ENCODE assay signal across 26 mouse cellular contexts in genomic region chr7:84800966-84801365, GRCm38 (mm10). TPM values are rescaled to one million over a fixed set of nuclear protein-coding genes. Genes with fewer than 3 reads are reported as not detected.
DNase-seq lines count a peak whose midpoint lies in the region; ATAC-seq lines count a peak whose summit lies in the region.
"Had no signal": no experiment of that assay in that cellular context is flagged by ENCODE, and none has a peak within 500 bp of the region (broad histone marks: within the 10 kb centered on the region; RNA-seq: fewer than 3 reads in every experiment).

No protein-coding gene starts in this region.

- no peaks in the 10 kb centered on the region for H3K9me3 ChIP-seq in hindbrain, embryonic 15.5 days
- no peaks in the 10 kb centered on the region for H3K9me3 ChIP-seq in hindbrain, embryonic 13.5 days
- no peaks in the 10 kb centered on the region for H3K9me3 ChIP-seq in kidney, embryonic 14.5 days (ENCODE audit: control insufficient read depth, low read length)
- H3K9me3 ChIP-seq in midbrain, embryonic 13.5 days = no peaks in the 10 kb centered on the region
- no peaks in the 10 kb centered on the region for H3K9me3 ChIP-seq in midbrain, embryonic 10.5 days (replicated peaks)
- no peaks in the 10 kb centered on the region for H3K9me3 ChIP-seq in neural tube, embryonic 15.5 days (replicated peaks)
- H3K9me3 ChIP-seq: forebrain, embryonic 10.5 days; forebrain, embryonic 13.5 days; G1E; heart, embryonic 15.5 days had no signal

- ATAC-seq in hindbrain, embryonic 15.5 days (ENCODE audit: low FRiP score, low read depth) = no peak
- ATAC-seq in hindbrain, embryonic 13.5 days (ENCODE audit: low FRiP score) = no peak
- peak; percentile 60 for ATAC-seq in kidney, embryonic 14.5 days (ENCODE audit: low FRiP score, low TSS enrichment)
- ATAC-seq in midbrain, embryonic 13.5 days = peak; percentile 30; the same call in 1 of the 2 replicates
- ATAC-seq in neural tube, embryonic 15.5 days (ENCODE audit: low FRiP score) = no peak
- ATAC-seq: forebrain, embryonic 13.5 days; forebrain, embryonic 16.5 days; Patski had no signal

- no peak overlapping the region for H3K4me3 ChIP-seq in hindbrain, embryonic 15.5 days
- no peak overlapping the region for H3K4me3 ChIP-seq in hindbrain, embryonic 13.5 days
- no peak overlapping the region for H3K4me3 ChIP-seq in kidney, embryonic 14.5 days (ENCODE audit: low read length)
- H3K4me3 ChIP-seq in midbrain, embryonic 13.5 days (replicated peaks) = no peak overlapping the region
- H3K4me3 ChIP-seq in midbrain, embryonic 10.5 days = no peak overlapping the region
- H3K4me3 ChIP-seq in neural tube, embryonic 15.5 days (replicated peaks) = no peak overlapping the region
- H3K4me3 ChIP-seq: forebrain, embryonic 10.5 days; forebrain, embryonic 13.5 days; heart, embryonic 15.5 days had no signal

- no peaks in the 10 kb centered on the region; the same call in 1 of the 2 replicates for H3K4me1 ChIP-seq in hindbrain, embryonic 15.5 days (replicated peaks)
- H3K4me1 ChIP-seq in hindbrain, embryonic 13.5 days (replicated peaks) = no peaks in the 10 kb centered on the region
- no peaks in the 10 kb centered on the region for H3K4me1 ChIP-seq in kidney, embryonic 14.5 days (ENCODE audit: control insufficient read depth, insufficient read depth, low read length)
- no peaks in the 10 kb centered on the region for H3K4me1 ChIP-seq in midbrain, embryonic 13.5 days (replicated peaks)
- H3K4me1 ChIP-seq in midbrain, embryonic 10.5 days = no peaks in the 10 kb centered on the region
- H3K4me1 ChIP-seq in neural tube, embryonic 15.5 days = peaks cover 4% of the 10 kb centered on the region; the same call in 1 of the 2 replicates
- H3K4me1 ChIP-seq: forebrain, embryonic 13.5 days; heart, embryonic 15.5 days had no signal

- no peaks in the 10 kb centered on the region for H3K36me3 ChIP-seq in hindbrain, embryonic 15.5 days
- no peaks in the 10 kb centered on the region for H3K36me3 ChIP-seq in hindbrain, embryonic 13.5 days
- H3K36me3 ChIP-seq in kidney, embryonic 14.5 days (ENCODE audit: control insufficient read depth, insufficient read depth, low read length) = no peaks in the 10 kb centered on the region
- no peaks in the 10 kb centered on the region for H3K36me3 ChIP-seq in midbrain, embryonic 13.5 days
- H3K36me3 ChIP-seq in midbrain, embryonic 10.5 days = no peaks in the 10 kb centered on the region
- no peaks in the 10 kb centered on the region for H3K36me3 ChIP-seq in neural tube, embryonic 15.5 days
- H3K36me3 ChIP-seq: forebrain, embryonic 10.5 days; G1E; heart, embryonic 15.5 days had no signal

- no peak overlapping the region for H3K9ac ChIP-seq in hindbrain, embryonic 15.5 days
- H3K9ac ChIP-seq in hindbrain, embryonic 13.5 days = no peak overlapping the region
- H3K9ac ChIP-seq in kidney, embryonic 14.5 days (ENCODE audit: low read depth, low read length) = no peak overlapping the region
- no peak overlapping the region for H3K9ac ChIP-seq in midbrain, embryonic 13.5 days (replicated peaks)
- H3K9ac ChIP-seq in neural tube, embryonic 15.5 days (replicated peaks) = no peak overlapping the region
- H3K9ac ChIP-seq: forebrain, embryonic 13.5 days; heart, embryonic 15.5 days had no signal

- no peaks in the 10 kb centered on the region for H3K27me3 ChIP-seq in hindbrain, embryonic 15.5 days
- peaks cover 2% of the 10 kb centered on the region; the same call in 1 of the 2 replicates for H3K27me3 ChIP-seq in hindbrain, embryonic 13.5 days
- no peaks in the 10 kb centered on the region; the same call in 1 of the 2 replicates for H3K27me3 ChIP-seq in kidney, embryonic 14.5 days (ENCODE audit: control insufficient read depth, insufficient read depth, low read length)
- no peaks in the 10 kb centered on the region for H3K27me3 ChIP-seq in midbrain, embryonic 13.5 days
- no peaks in the 10 kb centered on the region for H3K27me3 ChIP-seq in midbrain, embryonic 10.5 days (ENCODE audit: low read depth, poor library complexity, severe bottlenecking)
- no peaks in the 10 kb centered on the region for H3K27me3 ChIP-seq in neural tube, embryonic 15.5 days (replicated peaks)
- H3K27me3 ChIP-seq: CH12.LX; forebrain, embryonic 13.5 days had no signal

- no peak for DNase-seq in kidney, adult 8-10 months
- DNase-seq in midbrain, embryonic 10.5 days (ENCODE audit: low spot score) = no peak
- DNase-seq in neural tube, embryonic 10.5 days (ENCODE audit: extremely low spot score, low spot score) = no peak
- DNase-seq: B cell, adult 2 months; cerebellum, adult 18-20 months; cerebellum, adult 9-10 months; cerebellum, postnatal 14 days; gastrocnemius, postnatal 10 days; gastrocnemius, postnatal 36 days; heart, postnatal 10 days; heart, postnatal 36 days had no signal

- WGBS in hindbrain, embryonic 15.5 days = 32% methylated on average over 12 of the region's 12 CpGs
- WGBS in hindbrain, embryonic 13.5 days = 41% methylated on average over 12 of the region's 12 CpGs
- WGBS in kidney, embryonic 14.5 days = 18% methylated on average over 12 of the region's 12 CpGs
- 31% methylated on average over 12 of the region's 12 CpGs for WGBS in midbrain, embryonic 13.5 days
- 31% methylated on average over 12 of the region's 12 CpGs for WGBS in midbrain, embryonic 10.5 days
- 30% methylated on average over 12 of the region's 12 CpGs for WGBS in neural tube, embryonic 15.5 days

- H3K4me2 ChIP-seq in hindbrain, embryonic 15.5 days = peak overlapping the region; percentile 32; the same call in 1 of the 2 replicates
- no peak overlapping the region for H3K4me2 ChIP-seq in hindbrain, embryonic 13.5 days
- H3K4me2 ChIP-seq in kidney, embryonic 14.5 days (replicated peaks; ENCODE audit: low read depth, low read length) = no peak overlapping the region
- no peak overlapping the region for H3K4me2 ChIP-seq in midbrain, embryonic 13.5 days (replicated peaks)
- H3K4me2 ChIP-seq in neural tube, embryonic 15.5 days = peak overlapping the region; percentile 39
- H3K4me2 ChIP-seq: forebrain, embryonic 13.5 days; heart, embryonic 11.5 days; heart, embryonic 15.5 days had no signal

- no peak overlapping the region for H3K27ac ChIP-seq in hindbrain, embryonic 15.5 days (replicated peaks)
- H3K27ac ChIP-seq in hindbrain, embryonic 13.5 days = no peak overlapping the region
- H3K27ac ChIP-seq in kidney, embryonic 14.5 days (ENCODE audit: low read depth, low read length) = no peak overlapping the region
- H3K27ac ChIP-seq in midbrain, embryonic 13.5 days = no peak overlapping the region
- no peak overlapping the region for H3K27ac ChIP-seq in midbrain, embryonic 10.5 days (replicated peaks)
- H3K27ac ChIP-seq in neural tube, embryonic 15.5 days (replicated peaks) = no peak overlapping the region
- H3K27ac ChIP-seq: forebrain, embryonic 10.5 days; forebrain, embryonic 13.5 days; heart, embryonic 15.5 days had no signal

RNA-seq across cellular contexts. Expression of gene Olfr291, which starts 52.4 kb away (rescaled TPM):
- polyA plus RNA-seq in hindbrain, embryonic 15.5 days (2015; fragmentation: Nextera tagmentation; extraction: Ambion mirVana) = not detected in 2 replicates
- not detected in 2 replicates for polyA plus RNA-seq in hindbrain, embryonic 13.5 days (2015; fragmentation: Nextera tagmentation; extraction: Ambion mirVana)
- not detected in 2 replicates for polyA plus RNA-seq in kidney, embryonic 14.5 days (2014; fragmentation: Nextera tagmentation; extraction: Ambion mirVana)
- not detected in 2 replicates for polyA plus RNA-seq in midbrain, embryonic 13.5 days (2015; fragmentation: Nextera tagmentation; extraction: Ambion mirVana)
- not detected in 2 replicates for polyA plus RNA-seq in midbrain, embryonic 10.5 days (2016; fragmentation: Nextera tagmentation; extraction: Ambion mirVana)
- polyA plus RNA-seq in neural tube, embryonic 15.5 days (2015; fragmentation: Nextera tagmentation; extraction: Ambion mirVana) = not detected in 2 replicates
- polyA plus RNA-seq: embryonic facial prominence, embryonic 11.5 days; forebrain, embryonic 13.5 days; forebrain, embryonic 16.5 days; G1E; heart, embryonic 11.5 days; heart, embryonic 15.5 days; hindbrain, embryonic 11.5 days; Patski had no signal

Comparison
In these comparisons a context has a peak if more than half of its experiments do, and no peak if none do; other contexts are left out.
1. H3K4me2 ChIP-seq: peak in hindbrain, embryonic 15.5 days (single experiment) and neural tube, embryonic 15.5 days (single experiment); none in hindbrain, embryonic 13.5 days (single experiment), kidney, embryonic 14.5 days (single experiment) and midbrain, embryonic 13.5 days (single experiment).
2. ATAC-seq: peak in kidney, embryonic 14.5 days (single experiment) and midbrain, embryonic 13.5 days (single experiment); none in hindbrain, embryonic 15.5 days (single experiment), hindbrain, embryonic 13.5 days (single experiment) and neural tube, embryonic 15.5 days (single experiment).